Mouse (Mus musculus): ENCODE data around the gene Fam216b.

DNA sequence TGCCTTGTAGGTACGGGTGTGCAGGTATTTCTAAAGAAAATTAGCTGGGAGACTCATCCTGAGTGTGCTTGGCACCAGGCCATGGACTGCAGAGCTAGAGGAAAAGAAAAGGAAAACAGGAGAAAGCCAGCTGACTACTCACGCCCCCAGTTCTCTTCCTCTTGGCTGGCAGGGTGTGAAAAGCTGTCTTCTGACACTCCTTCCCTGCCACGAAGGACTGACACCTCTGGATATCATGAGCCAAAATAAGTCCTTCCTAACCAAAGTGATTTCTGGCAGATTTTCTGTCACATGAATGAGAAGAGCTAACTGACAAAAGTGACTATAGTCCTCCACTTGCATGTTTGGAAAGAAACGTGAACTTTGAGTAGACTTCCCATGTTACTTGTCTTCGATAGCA lies 5.3 kb downstream of the Fam216b start:
- TF ChIP-seq CTCF (IDR thresholded peaks at IDR 0.05; ENCODE audit: low read depth): no peak
- no peak for TF ChIP-seq EP300 (optimal IDR thresholded peaks at IDR 0.05)

Data from stomach, postnatal 0 days (tissue).